Mouse (Mus musculus): Measurements from ENCODE around the gene Odaph.

DNA sequence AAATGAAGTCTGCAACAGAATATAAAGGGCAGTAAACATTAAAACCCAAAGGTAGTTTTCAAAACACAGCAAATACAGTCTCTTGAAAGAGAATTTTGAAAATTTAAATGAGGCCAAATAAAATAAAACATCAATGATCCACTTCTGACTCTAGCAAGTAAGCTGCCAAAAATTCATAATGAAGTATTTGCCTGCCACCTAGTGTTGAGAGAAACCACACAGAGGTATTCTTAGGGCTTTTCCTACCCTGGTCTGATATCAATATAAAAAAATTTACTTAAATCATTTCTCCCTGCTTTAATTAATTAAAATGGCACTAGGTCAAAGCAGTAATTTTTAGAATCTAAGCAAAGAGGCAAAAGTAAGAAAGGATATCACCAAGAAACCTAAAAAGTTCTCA, 35.9 kb upstream of the Odaph start:
- TF ChIP-seq CTCF (IDR thresholded peaks at IDR 0.05; ENCODE audit: extremely low read depth, insufficient read depth, insufficient read length, insufficient replicate concordance) (no peak), POLR2A (IDR thresholded peaks at IDR 0.05; ENCODE audit: low read depth, low read length) (no peak)

Data from spleen, adult 2 months (tissue).